Mouse (Mus musculus) monocyte, adult 5-6 weeks (primary cell): ENCODE measurements around the gene Fgf18. TPM values are rescaled to one million over a fixed set of nuclear protein-coding genes. Genes with fewer than 3 reads are reported as not detected.

Source experiments
- ATAC-seq: fragments of 153-309, 156-312 bp; replicated peaks from 2 replicates; pipeline ENCODE4 v1.8.0; 2017; ENCODE audit warnings: mild to moderate bottlenecking; ENCODE audit not compliant: low TSS enrichment, insufficient number of reproducible peaks, severe bottlenecking, poor library complexity, low FRiP score
- total RNA-seq: library from RNA; stranded (forward); fragments of 200-1000, 200-491, 200-594 nt; gene quantifications from 3 replicates; pipeline ENCODE4 v1.2.3, GENCODE M21; 2017

Fgf18 gene
- total RNA-seq, 1 experiment from 2014 or later = not detected

DNA sequence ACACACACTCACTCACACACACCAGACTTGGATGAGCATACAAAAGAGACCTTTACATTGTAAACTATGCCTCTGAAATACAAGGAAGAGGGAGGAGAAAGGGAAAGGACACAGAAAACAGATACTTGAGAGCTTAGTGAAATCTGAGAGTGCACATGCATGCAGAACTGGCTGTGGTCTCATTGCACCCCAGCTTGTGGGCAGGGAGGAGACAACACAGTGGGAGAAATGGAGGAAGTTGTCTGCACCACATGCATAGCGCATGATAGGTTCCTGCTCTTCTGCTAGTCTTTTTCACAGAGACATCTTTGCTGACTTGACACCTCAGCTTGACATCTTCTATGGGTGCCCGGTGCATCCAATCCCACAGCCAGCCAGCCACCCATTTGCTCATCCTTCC lies 63.2 kb downstream of the Fgf18 start:
- no peak for ATAC-seq

DNA sequence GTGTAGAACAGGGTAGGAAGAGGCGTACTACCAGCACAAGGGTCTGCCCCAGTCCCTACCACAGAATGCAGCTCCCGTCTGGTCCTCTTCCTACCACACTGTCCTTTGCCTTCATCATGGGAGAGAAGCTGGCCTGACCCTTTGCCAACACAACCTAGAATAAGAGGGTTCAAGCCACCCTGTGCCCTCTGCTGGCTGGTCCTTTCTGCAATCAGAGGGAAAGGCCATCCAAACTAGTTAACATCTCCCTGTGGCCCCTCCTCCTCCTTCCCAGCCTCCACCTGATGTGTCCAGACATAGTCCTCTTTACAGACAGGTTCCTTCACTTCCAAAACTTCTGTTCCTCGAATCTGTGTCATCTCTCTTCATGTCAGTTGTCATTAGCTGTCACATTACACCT lies 66.0 kb downstream of the Fgf18 start:
- ATAC-seq = no peak

DNA sequence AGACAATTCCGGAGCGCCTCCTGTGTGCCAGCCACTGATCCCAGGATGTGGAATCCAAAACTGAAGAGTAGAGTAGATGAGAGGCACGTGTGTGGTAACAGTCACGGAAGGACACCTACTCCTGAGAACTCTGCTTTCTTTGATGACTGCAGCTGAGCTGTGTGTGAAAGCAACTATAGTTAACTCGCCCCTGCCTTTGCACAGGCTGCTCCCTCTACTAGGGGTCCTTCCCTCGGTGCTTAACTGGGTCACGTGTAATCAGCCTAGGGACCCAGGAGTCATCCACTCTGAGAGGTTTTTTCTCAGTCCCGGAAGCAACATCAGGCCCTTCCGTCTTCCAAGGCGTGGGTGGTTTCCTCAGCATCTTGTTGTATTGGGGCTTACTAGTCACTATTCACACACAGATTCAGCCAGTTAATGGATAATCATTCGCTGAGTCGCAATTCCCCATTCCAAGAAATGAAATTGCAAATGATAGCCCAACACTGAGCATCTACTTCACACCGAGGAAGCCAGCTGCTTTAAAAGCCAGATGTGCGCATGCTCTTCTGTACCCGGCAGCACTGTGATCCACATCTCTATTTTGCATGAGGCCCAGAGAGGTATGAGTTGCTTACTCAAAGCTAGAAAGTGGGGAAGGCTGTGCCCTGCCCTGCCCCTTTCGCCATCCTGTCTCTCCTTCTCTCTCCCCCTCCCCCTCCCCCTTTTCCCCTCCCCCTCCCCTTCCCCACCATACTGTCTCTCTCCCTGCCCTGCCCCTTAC lies 67.0 kb downstream of the Fgf18 start:
- ATAC-seq = no peak

DNA sequence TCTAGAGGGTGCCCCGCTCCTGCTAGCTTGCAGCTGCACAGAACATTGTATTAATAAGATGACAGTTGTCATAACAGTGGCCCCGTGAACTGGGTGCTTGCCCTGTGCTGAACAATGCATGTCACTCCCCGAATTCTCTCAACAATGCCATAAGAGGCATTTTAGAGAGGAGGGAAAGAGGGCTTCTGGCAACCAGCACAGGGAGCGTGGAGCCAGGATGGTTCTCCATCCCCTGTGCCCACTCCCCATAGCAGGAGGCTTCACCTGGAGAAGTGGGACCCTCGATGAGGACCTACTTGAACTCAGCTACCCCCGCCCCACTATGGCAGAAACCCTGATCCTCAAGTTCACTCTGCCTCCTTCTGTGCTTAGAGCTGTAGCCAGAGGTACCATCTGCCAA lies 67.8 kb downstream of the Fgf18 start:
- no peak for ATAC-seq

DNA sequence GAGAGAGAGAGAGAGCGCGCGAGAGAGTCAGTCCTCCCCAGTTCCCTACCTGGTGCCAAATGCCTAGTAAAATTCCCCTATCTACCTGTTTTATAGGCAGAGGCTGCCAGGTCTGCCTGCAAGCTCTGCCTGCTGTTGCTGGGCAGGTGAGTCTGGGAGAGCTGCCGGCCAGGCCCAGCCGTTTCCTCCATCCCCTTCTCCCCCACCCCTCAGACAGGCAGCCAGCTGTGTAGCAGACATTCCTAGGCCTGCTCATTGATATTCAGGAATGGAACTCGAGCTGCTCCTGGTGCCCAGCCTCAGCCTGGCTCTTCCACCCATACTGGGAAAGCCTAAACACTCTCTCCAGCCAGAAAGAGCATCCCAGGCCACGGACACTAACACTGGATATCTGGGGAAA lies 69.2 kb downstream of the Fgf18 start:
- ATAC-seq = no peak

DNA sequence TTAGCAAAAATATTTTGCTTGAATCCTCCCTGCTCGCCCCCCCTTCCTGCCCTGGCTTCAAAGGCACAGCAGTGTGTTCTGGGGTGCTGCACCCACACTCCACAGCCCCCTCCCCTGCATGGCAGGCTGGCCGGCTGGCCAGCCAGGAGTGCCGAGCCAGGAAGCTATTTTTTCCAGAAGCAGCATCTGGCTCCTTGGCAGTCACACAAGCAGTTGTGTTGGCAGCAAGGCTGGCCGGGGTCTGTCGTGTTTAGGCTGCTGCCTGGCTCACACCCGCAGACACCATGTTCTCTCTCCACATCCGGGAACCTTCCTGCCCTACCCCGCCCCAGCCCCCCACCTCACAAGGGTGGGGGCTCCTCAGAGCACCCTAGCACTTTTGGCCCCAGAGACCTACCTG lies 71.9 kb downstream of the Fgf18 start:
- no peak for ATAC-seq

DNA sequence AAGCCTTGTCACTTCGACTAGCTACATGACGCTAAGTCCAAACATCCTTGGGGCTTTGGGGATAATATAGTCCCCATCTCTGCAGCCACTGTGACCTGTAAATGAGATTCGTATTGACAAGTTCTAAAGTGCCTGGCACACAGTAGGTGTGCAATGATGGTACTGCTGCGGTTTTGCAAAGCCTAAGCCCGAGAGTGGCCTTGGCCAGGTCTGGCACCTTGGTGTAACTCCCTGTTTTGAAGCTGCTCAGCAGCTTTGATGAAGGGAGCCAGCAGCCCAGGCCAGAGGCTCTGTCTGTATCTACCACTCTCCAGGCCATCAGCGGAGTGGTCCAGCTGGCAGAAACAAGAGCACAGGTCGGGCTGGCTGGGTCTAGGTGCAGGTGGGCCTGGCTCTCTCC lies 72.7 kb downstream of the Fgf18 start:
- ATAC-seq = no peak

DNA sequence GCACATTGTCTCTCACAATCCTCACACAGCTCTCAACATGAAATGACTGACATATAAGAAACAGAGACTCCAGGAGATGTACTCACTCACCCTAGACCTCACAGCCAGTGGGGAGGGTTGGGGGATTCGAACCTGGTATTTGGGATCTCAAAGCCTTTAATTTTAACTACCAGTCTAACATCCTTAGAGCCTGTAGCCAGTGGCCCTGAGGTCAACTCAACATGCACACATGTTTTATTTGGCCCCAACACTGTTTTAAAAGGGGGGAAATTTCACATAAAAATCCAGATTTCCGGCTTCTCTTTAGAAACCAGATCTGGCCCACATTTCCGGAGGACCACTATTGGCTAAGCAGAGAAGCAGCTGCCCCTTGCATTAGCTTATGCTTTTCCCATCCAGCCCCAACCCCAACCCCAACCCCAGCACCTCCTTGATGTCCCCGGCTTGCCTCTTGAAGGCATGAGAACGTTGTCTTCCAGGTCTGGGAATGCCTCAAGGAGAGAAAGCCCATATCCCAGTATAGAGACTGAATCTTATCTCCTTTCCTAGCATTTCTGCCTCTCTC lies 75.8 kb downstream of the Fgf18 start:
- ATAC-seq = no peak

DNA sequence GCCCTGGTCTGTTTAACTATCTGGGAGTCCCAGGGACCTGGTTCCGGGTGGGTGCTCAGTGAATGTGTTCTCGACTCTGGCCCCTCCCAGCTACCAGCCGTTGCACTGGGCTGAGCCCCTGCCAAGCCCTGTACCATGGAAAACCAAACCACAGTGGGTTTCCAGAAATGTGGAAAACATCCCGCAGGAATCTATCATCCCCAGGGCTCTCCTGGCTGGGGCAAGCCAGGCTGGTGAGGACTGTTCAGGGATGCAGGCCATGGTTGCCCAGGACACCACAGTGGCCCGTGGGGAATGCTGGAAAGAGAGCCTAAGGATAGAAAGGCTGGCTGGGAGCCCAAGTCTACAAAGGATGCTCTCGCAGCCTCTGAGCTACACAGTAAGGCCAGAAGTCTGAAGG lies 76.7 kb downstream of the Fgf18 start:
- ATAC-seq = no peak

Other genes with a start within 250 kb of the Fgf18 start
- 743 to 848 TPM (median 840 TPM) in 3 replicates for gene Npm1, start 15.8 kb upstream of the Fgf18 start, total RNA-seq
- not detected in 3 replicates for gene Tlx3, start 56.2 kb upstream of the Fgf18 start, total RNA-seq
- not detected in 3 replicates for gene Gm12117, start 129.3 kb upstream of the Fgf18 start, total RNA-seq